Mouse (Mus musculus) kidney, adult 2 months (tissue): ENCODE data around the gene Wfdc12.

Experiments
- CTCF ChIP-seq: fragments of 200-500 bp; conservative IDR thresholded peaks from 2 replicates; pipeline ENCODE4 v1.5.1; 2011; ENCODE audit warnings: low read depth, mild to moderate bottlenecking, control low read depth, low read length, moderate library complexity, mixed read lengths; ENCODE audit not compliant: insufficient read depth, insufficient read length
- POLR2A ChIP-seq: fragments of 200-500 bp; IDR thresholded peaks from one replicate; pipeline ENCODE4 v1.6.1; 2011; ENCODE audit warnings: low read depth, low read length, control low read depth

DNA sequence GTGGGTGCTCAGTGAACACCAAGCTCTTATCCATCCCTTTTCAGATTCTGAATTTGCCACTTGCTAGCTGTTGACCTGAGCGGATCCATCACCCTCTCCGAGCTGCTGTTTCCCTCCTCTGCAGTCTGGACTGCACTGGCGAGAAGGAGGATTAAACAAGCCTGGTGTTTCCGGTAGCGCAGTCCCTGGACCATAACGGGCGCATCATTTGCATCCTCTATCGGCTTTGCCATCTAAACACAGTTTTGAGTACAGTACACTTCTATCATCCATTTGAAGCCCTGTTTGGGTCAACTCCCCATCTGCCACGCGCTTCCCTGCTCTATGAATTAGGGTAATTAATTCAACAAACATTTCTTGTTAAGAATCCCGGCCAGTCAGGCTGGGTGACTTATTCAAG is 20.1 kb downstream of the Wfdc12 start:
- TF ChIP-seq CTCF, result no peak
- no peak for TF ChIP-seq POLR2A
